Mouse (Mus musculus) ES-E14 (cell line): Measurements from ENCODE around the gene Map10.

Experiments
- CHD2 ChIP-seq: IDR thresholded peaks from 2 replicates; pipeline ENCODE4 v1.6.1; 2014; ENCODE audit warnings: mild to moderate bottlenecking, low read depth, low read length, inconsistent platforms
- HCFC1 ChIP-seq: IDR thresholded peaks from 2 replicates; pipeline ENCODE4 v1.6.1; 2012; ENCODE audit warnings: low read length, inconsistent platforms, borderline replicate concordance; ENCODE audit not compliant: insufficient read depth
- MAFK ChIP-seq: IDR thresholded peaks from 2 replicates; pipeline ENCODE4 v1.6.1; 2014; ENCODE audit warnings: mild to moderate bottlenecking, low read depth, low read length, inconsistent platforms; ENCODE audit not compliant: insufficient read depth
- ZC3H11A ChIP-seq: IDR thresholded peaks from 2 replicates; pipeline ENCODE4 v1.6.1; 2012; ENCODE audit warnings: low read depth, mild to moderate bottlenecking, inconsistent platforms, low read length, borderline replicate concordance

DNA sequence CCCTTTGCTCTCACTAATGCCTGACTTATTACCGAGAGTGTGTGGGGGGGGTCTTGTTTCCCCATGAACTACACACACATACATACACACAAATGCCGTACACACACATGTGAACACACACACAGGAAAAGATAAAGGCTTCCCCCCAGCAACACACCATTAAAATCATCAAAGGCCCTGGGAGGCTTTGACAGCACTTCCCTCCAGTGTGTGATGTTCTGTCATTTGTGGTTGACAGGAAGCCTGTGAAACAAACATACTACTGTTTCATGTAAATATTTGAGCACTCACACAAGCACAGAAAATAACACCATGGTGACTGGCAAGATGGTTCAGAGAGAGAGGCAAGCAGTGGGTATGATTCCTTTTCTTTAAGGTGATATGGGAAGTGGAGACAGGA is 2.4 kb upstream of the Map10 start:
- TF ChIP-seq HCFC1 (no peak), MAFK (no peak), CHD2 (no peak), ZC3H11A (no peak)
